Mouse (Mus musculus): ENCODE measurements around the gene Gm21304.
"Not testable (repeated sequence)": the region's sequence is repeated elsewhere in the genome, so short reads cannot be mapped to it uniquely, and the experiment has no call there.

Gm21304 gene

DNA sequence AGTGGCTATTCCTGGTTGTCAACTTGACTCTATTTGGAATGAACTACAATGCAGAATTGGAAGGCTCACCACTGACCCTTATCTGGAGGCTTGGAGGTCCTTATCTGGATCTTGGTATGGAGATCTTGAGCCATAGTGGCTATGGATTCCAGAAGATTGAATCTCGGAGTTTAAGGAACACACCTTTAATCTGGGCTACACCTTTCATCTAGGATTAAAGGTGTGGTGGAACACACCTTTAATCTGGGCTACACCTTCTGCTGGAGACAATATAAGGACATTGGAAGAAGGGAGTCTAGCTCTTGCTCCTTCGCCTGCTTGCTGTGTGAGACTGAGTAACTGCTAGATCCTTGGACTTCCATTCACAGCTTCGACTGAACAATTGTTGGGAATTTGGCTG, at the start of gene Gm21304:
Gene Gm21304 (plus strand): TSS at position 301 of the 400 bp plus-strand sequence.
- not testable (repeated sequence) for DNase-seq (ENCODE audit: low read depth)

- not testable (repeated sequence) for DNase-seq (ENCODE audit: low read depth)
Measured at GRCm38 (mm10) chr10:104142687-104143086, 25.6 kb upstream of the Gm21304 start, which contains the start of gene Gm21293. Gm21293 (plus strand) TSS chr10:104142987.

DNA sequence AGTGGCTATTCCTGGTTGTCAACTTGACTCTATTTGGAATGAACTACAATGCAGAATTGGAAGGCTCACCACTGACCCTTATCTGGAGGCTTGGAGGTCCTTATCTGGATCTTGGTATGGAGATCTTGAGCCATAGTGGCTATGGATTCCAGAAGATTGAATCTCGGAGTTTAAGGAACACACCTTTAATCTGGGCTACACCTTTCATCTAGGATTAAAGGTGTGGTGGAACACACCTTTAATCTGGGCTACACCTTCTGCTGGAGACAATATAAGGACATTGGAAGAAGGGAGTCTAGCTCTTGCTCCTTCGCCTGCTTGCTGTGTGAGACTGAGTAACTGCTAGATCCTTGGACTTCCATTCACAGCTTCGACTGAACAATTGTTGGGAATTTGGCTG, 17.1 kb upstream of the Gm21304 start, which contains the start of gene Gm6763:
Gene Gm6763 (plus strand): TSS at position 301 of the 400 bp plus-strand sequence.
- DNase-seq (ENCODE audit: low read depth): not testable (repeated sequence)

GRCm38 (mm10) chr10:104159706-104160105, 8.6 kb upstream of the Gm21304 start, which contains the start of gene Gm8764:
Gm8764 (plus strand) TSS chr10:104160006.
- DNase-seq (ENCODE audit: low read depth): not testable (repeated sequence)

DNA sequence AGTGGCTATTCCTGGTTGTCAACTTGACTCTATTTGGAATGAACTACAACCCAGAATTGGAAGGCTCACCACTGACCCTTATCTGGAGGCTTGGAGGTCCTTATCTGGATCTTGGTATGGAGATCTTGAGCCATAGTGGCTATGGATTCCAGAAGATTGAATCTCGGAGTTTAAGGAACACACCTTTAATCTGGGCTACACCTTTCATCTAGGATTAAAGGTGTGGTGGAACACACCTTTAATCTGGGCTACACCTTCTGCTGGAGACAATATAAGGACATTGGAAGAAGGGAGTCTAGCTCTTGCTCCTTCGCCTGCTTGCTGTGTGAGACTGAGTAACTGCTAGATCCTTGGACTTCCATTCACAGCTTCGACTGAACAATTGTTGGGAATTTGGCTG, 8.4 kb downstream of the Gm21304 start, which contains the start of gene Gm21312:
Gene Gm21312 (plus strand): TSS at position 301 of the 400 bp plus-strand sequence.
- not testable (repeated sequence) for DNase-seq (ENCODE audit: low read depth)

DNA sequence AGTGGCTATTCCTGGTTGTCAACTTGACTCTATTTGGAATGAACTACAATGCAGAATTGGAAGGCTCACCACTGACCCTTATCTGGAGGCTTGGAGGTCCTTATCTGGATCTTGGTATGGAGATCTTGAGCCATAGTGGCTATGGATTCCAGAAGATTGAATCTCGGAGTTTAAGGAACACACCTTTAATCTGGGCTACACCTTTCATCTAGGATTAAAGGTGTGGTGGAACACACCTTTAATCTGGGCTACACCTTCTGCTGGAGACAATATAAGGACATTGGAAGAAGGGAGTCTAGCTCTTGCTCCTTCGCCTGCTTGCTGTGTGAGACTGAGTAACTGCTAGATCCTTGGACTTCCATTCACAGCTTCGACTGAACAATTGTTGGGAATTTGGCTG, 16.9 kb downstream of the Gm21304 start, which contains the start of gene Gm20765:
Gene Gm20765 (plus strand): TSS at position 301 of the 400 bp plus-strand sequence.
- not testable (repeated sequence) for DNase-seq (ENCODE audit: low read depth)

DNA sequence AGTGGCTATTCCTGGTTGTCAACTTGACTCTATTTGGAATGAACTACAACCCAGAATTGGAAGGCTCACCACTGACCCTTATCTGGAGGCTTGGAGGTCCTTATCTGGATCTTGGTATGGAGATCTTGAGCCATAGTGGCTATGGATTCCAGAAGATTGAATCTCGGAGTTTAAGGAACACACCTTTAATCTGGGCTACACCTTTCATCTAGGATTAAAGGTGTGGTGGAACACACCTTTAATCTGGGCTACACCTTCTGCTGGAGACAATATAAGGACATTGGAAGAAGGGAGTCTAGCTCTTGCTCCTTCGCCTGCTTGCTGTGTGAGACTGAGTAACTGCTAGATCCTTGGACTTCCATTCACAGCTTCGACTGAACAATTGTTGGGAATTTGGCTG, 25.4 kb downstream of the Gm21304 start, which contains the start of gene Gm4340:
Gene Gm4340 (plus strand): TSS at position 301 of the 400 bp plus-strand sequence.
- DNase-seq (ENCODE audit: low read depth): not testable (repeated sequence)

DNA sequence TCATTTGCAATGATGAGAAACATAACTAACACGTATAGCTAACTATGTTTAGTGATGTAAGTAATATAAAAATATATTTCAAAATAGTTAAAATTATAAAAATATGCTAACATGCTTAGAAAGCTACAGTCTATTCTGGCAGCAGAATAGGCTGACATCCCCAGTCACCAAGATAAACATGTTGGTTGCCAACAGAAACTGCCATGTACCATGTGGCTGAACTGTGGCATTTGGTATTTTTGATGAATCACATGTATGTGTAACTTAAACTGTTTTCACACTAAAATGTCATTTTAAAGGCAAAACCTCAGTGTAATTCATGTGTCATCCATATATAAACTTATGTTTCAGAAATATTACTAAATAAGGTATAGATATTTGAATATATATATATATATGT, 41.3 kb downstream of the Gm21304 start:
- no peak for DNase-seq (ENCODE audit: low read depth)

- DNase-seq (ENCODE audit: low read depth): no peak
Measured at GRCm38 (mm10) chr10:104210268-104210990, 42.1 kb downstream of the Gm21304 start.

GRCm38 (mm10) chr10:104214527-104214926, 46.2 kb downstream of the Gm21304 start:
- no peak for DNase-seq (ENCODE audit: low read depth)
